Mouse (Mus musculus) urinary bladder, postnatal 36 days (tissue): ENCODE measurements around the gene Klkb1.
A peak's percentile ranks its signal among the peaks of the same experiment; 100 is the strongest.
"Not testable (repeated sequence)": the region's sequence is repeated elsewhere in the genome, so short reads cannot be mapped to it uniquely, and the experiment has no call there.

Experiments used
- DNase-seq, 2 experiments: peaks; one replicate each; pipeline ENCODE4 v3.0.0; 2022; ENCODE audit warnings: low spot score in 2 of 2, mixed read lengths in 1 of 2

Gene Klkb1

GRCm38 (mm10) chr8:45294687-45295086 lies at the start of gene Klkb1:
Gene Klkb1 (minus strand): TSS chr8:45294859.
- DNase-seq: no peak

GRCm38 (mm10) chr8:45344298-45344697 lies 49.6 kb upstream of the Klkb1 start:
- DNase-seq: no peak

GRCm38 (mm10) chr8:45341630-45342628 lies 47.3 kb upstream of the Klkb1 start:
- no peak for DNase-seq

GRCm38 (mm10) chr8:45333493-45333892 lies 38.8 kb upstream of the Klkb1 start:
- peak; percentile 24 to 25 for DNase-seq

GRCm38 (mm10) chr8:45332685-45333409 lies 38.2 kb upstream of the Klkb1 start, which contains the start of gene Cyp4v3:
Gene Cyp4v3 (minus strand): TSS chr8:45333216.
- peak; percentile 68 to 77 for DNase-seq

GRCm38 (mm10) chr8:45330856-45331255 lies 36.2 kb upstream of the Klkb1 start:
- no peak for DNase-seq

- DNase-seq: no peak
Measured at GRCm38 (mm10) chr8:45329206-45329980, 34.7 kb upstream of the Klkb1 start.

GRCm38 (mm10) chr8:45327076-45327475 lies 32.4 kb upstream of the Klkb1 start:
- not testable (repeated sequence) for DNase-seq

- no peak for DNase-seq
Measured at GRCm38 (mm10) chr8:45324151-45324550, 29.5 kb upstream of the Klkb1 start.

GRCm38 (mm10) chr8:45321365-45321764 lies 26.7 kb upstream of the Klkb1 start:
- DNase-seq: no peak

GRCm38 (mm10) chr8:45320930-45321329 lies 26.3 kb upstream of the Klkb1 start:
- no peak for DNase-seq

- no peak for DNase-seq
Measured at GRCm38 (mm10) chr8:45310967-45311366, 16.3 kb upstream of the Klkb1 start.

- no peak for DNase-seq
Measured at GRCm38 (mm10) chr8:45308366-45308765, 13.7 kb upstream of the Klkb1 start, which contains the start of gene Gm45753. Gene Gm45753 (minus strand): TSS chr8:45308466.

GRCm38 (mm10) chr8:45305479-45305878 lies 10.8 kb upstream of the Klkb1 start:
- no peak for DNase-seq

GRCm38 (mm10) chr8:45304354-45304753 lies 9.7 kb upstream of the Klkb1 start:
- DNase-seq: no peak

- no peak for DNase-seq
Measured at GRCm38 (mm10) chr8:45302390-45302789, 7.7 kb upstream of the Klkb1 start.

GRCm38 (mm10) chr8:45295276-45295675 lies 617 bp upstream of the Klkb1 start:
- no peak for DNase-seq

- no peak for DNase-seq
Measured at GRCm38 (mm10) chr8:45291790-45292189, 2.9 kb downstream of the Klkb1 start.

- no peak for DNase-seq
Measured at GRCm38 (mm10) chr8:45281630-45282029, 13.0 kb downstream of the Klkb1 start.

- no peak for DNase-seq
Measured at GRCm38 (mm10) chr8:45277453-45277852, 17.2 kb downstream of the Klkb1 start.

GRCm38 (mm10) chr8:45274317-45274716 lies 20.3 kb downstream of the Klkb1 start:
- DNase-seq: no peak

- DNase-seq: no peak
Measured at GRCm38 (mm10) chr8:45269056-45269455, 25.6 kb downstream of the Klkb1 start.
